Mouse (Mus musculus) kidney, adult 8-10 months (tissue): Measurements from ENCODE around the gene Gstm4.
"Not testable (repeated sequence)": the region's sequence is repeated elsewhere in the genome, so short reads cannot be mapped to it uniquely, and the experiment has no call there.

Experiments used
- DNase-seq, 2 experiments: peaks; one replicate each; pipeline ENCODE4 v3.0.0; 2022

Gene Gstm4

DNA sequence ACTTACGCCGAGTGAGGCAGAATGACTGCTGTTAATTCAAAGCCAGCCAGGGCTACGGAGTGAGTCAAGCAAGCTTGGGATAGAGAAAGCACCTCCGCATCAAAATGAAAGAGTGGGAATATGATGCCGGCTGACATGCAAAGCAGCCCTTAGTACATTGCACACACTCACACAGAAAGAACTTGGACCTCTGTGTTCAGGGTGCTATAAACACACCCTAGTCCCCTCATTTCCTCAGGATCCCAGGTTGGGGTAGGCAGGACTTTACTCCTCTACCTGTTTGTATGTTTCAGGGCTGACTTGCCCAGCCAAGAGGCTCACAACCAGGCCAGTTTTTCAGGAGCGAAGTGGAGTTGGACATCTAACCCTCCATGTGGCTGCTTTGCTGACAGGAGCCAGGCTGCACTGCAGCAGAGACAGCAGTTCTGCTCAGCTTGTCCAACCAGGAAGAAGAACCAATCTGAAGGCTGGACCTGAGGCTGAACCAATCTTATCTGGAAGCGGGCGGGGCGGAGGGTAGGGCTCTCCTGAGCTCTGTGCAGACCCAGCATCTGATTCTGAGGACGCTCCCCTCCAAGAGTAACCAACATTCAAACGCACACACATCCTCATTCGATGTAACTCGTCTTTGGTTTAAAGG, 24.7 kb upstream of the Gstm4 start:
- peak; percentile 75 to 83 for DNase-seq

DNA sequence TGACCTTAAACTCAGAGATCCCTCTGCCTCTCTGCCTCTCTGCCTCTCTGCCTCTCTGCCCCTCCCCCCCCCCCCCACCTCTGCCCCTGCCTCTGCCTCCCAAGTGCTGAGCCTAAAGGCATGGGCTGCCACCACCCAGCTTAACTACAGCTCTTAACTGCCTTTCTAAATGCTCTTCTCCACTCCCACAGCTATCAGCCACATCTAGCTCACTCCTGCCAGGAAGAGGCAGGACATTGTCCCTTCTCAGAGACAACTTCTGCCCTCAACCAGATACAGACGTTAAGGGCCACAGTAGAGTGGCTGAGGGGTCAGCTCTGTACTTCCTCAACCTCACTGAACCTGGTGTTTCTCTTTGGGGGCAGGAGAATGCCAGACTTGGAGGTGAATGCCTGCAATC, 24.1 kb upstream of the Gstm4 start:
- DNase-seq: no peak

DNA sequence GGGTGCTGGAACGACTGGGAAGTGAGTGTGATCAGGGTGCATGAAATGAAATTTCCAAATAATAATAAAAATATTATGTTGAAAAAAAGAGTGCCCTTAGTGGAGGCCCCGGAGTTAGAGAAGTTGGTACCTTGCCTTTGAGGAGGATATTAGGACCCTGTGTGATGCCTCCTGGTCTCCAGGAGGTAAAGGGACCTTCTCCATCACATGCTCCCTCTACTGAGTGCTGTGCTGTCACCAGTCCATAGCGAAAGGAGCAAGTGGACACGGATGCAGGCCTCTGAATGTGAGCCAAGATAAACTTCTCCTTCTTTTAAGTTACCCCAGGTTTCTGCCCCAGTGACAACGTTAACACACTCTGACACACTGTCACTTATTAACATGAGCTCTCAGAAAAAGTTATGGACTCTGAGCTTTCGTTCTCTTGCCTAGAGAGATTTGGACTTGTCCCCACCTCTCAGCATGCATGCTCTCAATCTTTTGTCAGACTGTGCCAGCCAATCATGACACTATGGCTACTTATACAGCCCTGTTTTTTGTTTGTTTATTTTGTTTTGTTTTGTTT, 22.8 kb upstream of the Gstm4 start:
- peak; percentile 60 to 86 for DNase-seq

DNA sequence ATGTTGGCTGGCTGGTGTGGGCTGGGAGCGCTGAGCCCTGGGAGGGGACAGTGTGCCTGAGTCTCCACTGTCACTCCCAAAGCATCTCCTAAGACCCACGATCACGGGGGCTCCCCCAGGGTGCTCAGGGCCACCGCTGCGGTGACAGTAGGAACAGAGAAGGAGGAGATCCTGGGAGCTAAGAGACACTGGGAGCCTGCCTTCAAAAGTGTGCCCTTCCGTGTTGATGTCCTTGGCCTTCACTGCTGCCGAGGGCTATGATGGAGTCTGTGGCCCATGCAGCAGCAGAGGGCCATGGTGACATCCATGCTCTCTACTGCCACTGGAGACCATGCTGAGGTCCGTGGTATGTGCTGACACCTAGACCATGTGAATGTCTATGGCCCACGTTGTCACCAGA, 20.9 kb upstream of the Gstm4 start:
- DNase-seq: no peak

DNA sequence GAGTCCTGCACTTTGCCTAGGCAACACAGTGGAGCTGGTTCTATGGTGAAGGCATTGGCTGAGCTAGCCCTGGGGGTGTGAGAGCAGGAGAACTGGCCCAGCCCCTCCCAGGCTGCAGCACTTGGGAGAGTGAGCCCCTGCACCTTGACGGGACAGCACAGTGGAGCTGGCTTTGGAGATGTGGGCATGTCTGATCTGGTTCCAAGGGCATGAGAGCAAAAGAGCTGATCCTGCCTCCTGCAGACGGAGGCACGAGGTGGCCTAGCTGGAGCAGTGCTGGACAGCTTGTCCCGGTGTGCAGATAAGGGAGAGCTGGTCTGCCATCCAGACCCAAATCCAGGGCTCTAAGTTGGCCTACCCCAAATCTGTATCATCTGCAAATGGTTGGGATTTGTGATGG, 20.0 kb upstream of the Gstm4 start:
- no peak for DNase-seq

DNA sequence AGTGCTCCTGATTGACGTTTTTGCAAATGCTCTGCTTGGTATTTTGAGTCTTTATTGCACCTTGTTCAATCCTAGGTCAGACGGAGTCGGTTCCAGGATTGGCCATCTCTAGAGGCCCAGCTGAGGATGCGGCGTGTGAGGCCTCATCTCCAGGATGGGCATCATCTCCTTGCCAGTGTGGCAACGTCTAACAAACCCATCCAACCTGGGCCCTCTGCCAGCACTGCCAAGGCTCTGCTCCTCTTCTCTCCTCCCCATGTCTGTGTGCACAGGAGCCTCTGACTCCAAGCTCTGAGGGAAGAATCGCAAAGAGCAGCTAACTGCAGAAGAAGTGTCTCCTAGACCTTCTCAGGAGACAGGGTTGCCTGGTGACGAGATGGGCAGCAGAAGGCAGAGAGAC, 18.0 kb upstream of the Gstm4 start:
- no peak for DNase-seq

DNA sequence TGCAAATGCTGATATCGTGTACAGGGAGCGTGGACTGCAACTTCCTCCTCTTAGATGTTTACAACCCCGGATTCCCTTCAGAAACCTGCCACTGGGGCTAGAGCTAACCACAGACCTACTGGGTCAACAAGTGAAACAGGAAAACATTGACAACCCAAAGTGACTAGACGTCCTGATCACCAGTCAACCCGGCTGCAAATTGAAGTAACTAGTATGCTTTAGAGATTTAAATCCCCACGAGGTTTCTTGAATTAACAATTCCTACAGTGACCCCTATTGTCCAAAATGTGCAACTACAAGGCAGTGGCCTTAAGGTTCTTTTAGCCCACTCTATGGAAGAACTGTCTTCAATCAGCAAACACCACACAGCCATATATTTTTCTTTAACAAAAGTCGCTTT, 16.7 kb upstream of the Gstm4 start:
- DNase-seq: peak in 1 of 2 experiments; percentile 62

DNA sequence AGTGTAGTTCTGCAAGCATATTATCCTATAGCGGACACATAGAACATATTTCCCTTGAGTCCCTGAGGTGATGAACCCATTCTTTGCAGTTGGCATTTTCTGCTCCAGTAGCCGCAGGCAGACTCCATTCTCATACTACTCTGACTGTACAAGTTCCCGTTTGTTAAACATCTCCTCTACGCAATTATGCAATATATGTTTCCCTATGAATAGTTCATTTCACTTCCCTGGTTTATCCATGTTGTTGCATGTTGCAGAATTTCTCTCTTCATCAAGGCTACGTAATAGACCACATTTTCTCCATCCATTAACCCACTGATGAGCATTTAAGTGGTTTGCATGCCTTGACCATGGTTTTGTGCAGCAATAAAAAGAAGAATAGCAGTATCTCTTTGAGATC, 5.8 kb upstream of the Gstm4 start:
- no peak for DNase-seq

DNA sequence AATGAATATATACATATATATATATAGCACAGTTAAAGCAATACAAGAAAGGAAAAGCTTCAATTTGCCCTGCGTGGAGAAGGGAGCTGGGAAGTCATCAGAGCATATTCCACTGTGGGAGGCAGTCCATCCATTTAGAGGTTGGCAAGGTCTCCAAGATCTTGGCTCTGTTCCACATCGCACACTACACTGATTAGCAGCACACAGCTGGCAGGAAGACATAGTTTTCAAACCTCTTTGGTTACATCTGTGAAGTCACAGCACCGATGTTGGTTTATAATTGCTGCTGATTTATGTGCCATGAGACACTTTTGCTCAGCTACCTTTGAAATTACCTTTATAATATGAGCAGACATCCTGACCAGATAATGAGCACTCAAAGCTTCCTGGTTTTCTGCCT, 3.6 kb upstream of the Gstm4 start:
- no peak for DNase-seq

DNA sequence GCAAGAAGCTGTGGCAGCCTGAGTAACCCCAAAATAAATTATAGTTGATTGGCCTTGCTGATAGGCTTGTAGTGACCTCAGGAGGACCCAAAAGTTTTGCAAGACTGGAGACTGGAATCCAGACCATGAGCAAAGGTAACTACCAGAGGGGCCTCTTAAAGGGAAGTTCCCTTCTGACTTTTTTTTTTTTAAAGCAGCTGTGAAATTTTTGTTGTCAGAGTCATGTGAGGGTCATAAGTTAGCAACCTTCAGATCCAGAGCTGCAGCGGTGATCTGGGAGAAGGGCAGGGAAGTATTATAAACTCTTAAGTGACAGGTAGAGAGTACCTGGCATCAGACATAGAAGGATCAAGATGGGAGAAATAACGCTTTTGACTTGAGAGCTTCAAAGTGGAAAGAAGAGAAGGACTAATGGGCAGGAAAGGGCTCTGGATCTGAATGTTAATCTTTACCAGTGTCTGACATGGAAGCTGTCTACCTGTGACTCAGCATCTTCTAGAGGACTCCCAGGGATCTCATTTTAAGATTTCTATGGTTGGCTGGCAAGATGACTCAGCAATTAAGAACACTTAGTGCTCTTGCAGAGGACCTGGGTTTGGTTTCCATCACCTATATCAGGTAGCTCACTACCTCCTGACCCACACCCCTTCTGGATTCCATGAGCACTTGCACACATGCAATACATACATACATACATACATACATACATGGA, 2.4 kb upstream of the Gstm4 start:
- no peak for DNase-seq

DNA sequence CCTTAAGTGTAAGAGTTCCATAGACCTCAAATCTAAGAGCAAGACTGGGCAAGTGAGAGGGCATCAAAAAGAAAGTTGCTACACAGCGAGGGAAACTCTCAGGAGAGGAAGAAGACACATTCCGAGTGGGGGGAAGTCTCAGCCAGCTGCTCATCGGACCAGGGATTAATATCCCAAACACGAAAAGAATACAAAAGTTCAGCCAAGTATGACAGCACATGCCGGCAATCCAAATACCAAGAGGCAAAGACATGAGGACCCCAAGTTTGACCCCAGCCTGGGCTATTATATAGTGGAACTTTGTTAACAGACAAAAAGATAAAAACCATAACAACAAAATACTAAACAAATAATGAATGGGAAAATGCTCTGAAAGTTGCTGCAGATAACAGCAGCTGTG, 11.5 kb downstream of the Gstm4 start:
- no peak for DNase-seq

DNA sequence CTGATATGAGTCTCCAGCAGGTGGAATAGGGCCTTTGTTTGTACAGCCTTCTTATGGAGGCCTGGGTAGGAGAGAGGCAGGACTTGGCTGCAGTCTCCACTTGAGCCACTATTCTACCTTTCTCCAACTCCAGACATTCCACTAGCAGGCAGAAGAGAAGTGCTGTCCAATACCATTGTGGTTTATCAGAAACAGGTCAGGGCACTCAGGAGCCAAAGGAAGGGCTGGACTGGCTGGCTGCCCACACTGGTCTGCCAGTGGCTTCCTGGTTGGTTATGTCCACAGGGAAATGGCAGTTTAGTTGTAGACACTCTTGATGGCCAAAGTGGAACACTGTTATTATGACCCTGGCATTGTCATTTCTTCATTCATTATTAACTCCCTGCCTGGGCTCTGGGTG, 12.6 kb downstream of the Gstm4 start:
- peak in 1 of 2 experiments; percentile 25 for DNase-seq

DNA sequence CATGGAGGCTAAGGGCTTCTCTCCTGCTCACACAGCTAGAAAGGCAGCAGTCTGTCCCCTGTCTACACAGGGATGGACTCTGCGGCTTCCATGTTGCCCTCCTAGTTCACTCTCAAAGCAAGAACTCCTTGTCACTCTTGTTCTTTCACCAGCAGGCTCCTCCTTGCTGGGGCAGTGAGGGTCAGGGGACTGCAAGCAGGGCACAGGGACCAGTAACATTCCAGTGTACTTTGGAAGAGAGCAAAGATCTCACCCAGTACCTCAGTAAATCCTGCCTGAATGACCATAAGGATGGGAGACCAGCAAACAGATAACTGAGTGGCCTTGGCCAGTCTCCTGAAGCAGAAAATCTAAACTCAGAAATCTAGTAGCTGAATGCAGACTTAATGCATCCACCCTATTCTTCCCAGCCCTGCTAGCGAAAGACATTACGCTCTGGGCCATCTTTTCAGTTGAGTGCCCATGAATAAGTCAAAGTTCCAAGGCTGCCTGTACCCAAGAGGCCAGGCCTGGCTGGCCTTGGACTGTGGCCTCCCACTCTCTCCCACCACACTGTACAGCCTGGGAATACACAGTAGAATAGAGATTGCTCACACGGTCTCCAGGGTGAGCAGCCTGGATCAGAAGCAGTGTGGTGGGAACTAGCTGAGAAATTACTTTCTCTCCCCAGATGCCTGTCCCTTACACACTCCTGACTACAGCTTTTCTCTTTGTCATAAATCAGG, 15.9 kb downstream of the Gstm4 start:
- peak; percentile 58 to 62 for DNase-seq

DNA sequence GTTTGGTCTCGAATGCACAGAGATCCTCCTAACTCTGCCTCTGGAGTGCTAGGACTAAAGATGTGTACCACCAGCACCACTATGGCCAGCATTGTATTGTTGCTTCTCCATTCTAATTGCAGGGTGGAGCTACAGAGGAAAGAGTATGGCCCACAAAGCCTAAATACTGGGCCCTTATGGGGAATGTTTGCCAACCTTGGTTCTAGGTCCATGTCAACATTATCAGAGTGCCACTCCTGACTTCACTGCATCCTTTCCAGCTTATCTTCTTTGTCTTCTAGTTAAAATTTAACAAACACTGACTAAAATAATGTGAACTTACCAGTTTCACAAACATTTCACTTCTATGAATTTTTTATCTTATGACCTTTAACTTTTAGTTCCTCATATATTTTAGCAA, 18.1 kb downstream of the Gstm4 start:
- no peak for DNase-seq

DNA sequence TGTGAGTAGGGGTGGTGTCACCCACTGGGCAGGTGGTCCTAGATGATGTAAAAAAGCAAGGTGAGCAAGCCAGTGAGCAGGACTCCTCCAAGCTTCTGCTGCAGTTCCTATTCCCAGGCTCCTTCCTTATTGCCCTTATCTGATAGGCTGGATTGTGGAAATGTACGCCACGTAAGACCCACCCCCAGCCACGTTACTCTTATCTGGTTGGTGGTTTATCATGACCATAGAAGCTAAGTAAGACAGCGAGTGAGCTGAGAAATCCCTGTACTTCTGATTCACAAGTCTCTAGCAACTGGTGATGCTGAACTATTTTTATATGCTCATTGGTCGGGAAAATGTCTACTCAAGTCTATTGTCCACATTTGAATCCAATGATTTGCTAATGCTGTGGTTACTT, 18.6 kb downstream of the Gstm4 start:
- no peak for DNase-seq

DNA sequence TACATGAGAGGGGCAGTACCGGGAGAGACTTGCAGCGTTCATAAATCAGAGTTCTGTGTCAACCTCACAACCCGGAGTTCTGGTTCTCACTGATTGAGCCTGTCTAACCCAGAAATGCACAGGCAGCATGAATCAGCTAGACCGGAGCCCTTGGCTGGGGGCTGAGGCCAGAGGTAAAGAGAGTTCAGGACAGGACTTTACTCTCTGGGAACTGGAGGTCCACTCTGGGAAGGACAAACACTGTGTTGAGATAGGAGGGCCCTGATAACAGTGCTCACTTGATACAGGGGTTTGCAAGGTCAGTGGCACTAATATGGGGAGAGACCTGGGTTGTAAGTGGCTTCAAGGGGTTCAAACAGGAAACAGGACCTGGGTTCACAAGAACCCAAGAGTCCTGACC, 19.4 kb downstream of the Gstm4 start:
- DNase-seq: peak in 1 of 2 experiments; percentile 28

DNA sequence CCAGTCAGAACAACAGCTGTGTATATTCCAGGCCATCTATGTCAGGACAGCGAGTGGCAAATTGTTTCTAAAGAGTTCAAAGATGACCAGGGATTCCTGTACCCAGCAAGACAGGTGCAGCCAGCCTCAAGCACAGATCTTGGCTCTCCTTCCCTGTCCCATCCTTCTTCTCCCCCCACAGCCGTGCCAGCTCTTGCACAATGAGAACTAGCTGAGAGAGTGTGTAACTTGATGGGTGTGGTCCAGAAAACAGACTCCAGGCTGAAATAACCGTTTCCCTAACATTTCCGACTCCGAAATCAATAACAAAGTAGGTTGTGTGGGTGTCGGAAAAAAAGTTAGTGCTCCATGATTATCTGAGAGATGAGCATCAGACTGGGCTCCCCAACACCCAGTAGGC, 22.0 kb downstream of the Gstm4 start:
- no peak for DNase-seq

DNA sequence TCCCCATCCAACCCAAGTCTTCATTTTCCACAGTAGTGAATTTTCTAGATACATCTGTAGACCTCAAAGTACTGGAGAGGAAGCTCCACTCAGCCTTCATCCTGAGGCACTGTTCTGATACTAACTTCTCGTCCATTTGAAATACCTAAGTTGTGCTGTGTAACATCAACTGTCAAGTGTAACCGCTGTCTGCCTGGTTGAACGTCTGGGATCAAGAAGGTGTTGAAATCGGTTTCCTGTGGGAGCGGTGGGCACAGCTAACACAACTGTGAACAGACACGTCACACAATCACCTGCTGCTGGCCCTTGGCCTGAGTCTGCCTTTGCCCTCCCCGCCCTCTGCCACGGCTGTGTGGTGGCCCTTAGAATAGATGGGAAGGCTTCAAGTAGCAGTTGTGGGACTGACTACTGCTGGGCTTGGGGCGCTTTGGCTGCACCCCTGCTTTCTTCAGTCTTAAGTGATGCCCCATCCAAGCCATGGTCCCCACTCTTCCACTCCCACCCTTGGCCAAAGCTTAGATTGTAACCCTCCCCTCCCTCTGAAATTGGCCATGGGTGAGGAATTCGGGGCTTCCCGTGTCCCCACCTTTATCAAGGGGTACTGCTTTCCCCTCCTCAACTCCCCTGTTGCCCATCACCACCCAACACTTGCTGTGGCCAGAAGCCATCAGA, 24.2 kb downstream of the Gstm4 start:
- not testable (repeated sequence) for DNase-seq

DNA sequence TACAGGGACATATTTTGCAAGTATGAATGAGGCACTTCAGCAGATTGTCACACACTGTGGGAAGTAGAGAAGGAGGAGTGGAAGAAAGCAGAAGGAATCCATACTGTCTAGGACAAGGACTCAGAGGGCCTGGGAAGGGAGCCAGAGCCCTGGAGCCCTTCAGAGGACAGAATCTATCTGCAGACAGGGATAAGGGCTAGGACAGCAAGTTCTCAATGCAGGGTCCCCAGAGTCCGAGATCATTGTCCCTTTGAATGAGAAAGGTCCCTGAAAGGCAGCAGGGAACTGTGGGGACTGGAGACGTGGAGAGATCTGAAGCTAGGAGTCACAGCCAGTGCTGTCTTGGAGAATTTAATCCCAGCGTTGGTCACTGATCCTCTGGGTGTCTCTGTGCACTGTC, 25.5 kb downstream of the Gstm4 start:
- not testable (repeated sequence) for DNase-seq

DNA sequence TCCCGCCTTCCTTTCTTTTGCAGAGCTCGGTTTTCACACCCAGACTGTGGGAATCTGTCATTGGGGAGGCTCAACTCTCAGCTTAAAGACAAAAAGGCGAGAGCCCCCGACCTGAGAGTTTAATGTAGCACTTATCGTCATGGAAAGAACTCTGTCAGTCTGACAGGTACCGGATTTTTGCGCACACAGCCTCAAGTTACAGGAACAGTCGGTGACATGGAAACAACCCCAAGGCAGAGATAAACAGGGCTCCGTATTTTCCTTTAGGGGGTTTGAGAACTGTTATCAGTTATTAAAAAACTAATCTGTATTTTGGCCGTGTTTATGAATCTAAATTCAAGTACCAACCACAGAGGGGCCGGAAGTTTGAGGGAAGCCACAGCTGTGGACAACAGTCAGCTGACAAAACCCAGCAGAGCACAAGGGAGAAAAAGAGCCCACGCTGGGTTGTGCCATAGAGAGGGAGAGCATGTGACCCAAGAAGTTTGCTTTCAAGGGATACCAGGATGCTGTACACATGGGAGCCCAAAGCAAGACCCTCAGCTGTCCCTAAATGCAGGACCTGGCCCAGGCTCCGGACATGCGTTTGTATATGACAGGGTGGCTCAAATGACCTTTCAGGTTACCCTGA, 26.4 kb downstream of the Gstm4 start:
- DNase-seq: peak in 1 of 2 experiments; percentile 17

DNA sequence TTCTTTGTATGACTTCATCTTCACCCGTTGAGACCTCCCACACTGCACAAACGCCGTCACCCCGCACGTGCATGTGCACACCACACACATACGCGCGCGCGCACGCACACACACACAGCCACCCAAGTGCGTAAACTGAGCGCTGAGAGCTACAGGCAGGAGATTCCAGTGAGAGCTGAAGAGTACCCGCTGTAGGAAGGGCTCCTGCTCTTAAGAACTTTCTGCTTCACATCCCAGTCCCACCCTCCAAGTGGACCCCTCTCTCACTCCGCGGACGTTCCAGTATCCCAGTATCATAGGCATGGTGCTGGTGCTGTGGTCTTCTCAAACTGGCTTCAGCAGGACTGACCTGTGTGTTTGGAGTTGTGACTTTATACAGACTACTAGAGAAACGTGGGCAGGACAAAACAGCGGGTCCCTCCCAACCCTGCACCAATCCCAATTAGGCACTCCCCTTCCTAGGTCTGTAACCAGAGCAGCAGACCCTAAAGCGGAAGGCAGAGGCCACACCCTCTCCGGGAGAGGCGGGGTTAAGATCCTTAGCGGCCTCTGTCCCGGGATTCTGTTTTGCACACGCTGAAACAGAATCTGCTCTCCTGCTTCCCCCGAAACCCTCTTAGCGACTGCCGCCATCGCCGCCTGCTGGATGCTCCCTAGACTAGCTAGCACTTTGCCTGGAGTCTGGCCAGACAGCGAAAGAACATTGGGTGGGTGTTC, 27.1 kb downstream of the Gstm4 start, which contains the start of gene Gstm1:
Gstm1 (minus strand) TSS at position 501 of the 717 bp plus-strand sequence.
- DNase-seq: peak; percentile 98 to 99

DNA sequence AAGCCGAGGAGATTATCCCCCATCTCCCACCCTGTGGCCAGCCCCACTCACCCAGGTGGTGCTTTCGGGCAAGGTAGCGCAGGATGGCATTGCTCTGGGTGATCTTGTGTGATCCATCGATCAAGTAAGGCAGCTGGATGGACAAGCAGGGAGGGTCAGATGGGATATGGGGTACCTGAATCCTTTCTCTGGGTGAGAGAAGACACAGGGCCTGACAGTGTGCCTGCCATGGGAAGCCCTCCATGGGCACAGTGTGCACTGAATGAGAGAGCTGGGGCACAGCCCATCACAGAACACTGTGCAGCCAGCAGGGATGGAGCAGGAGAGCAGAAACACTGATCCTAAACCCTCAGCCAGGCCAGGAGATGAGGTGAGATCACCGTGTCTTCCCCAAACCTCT, 28.2 kb downstream of the Gstm4 start:
- DNase-seq: not testable (repeated sequence)
